Mouse (Mus musculus) myocyte (in vitro differentiated cells): ENCODE measurements around the gene Synj2. TPM values are rescaled to one million over a fixed set of nuclear protein-coding genes. Genes with fewer than 3 reads are reported as not detected.

Source experiments
- H3K27me3 ChIP-seq: one replicate; pipeline ENCODE4 v1.6.1; 2011; ENCODE audit not compliant: control insufficient read depth, insufficient read depth, insufficient read length
- H3K36me3 ChIP-seq: one replicate; pipeline ENCODE4 v1.6.1; 2011; ENCODE audit not compliant: control insufficient read depth, insufficient read depth
- H3K4me2 ChIP-seq: one replicate; pipeline ENCODE4 v1.6.1; 2011; ENCODE audit warnings: low read depth, control low read depth
- H3K4me3 ChIP-seq: one replicate; pipeline ENCODE4 v1.5.1; 2011; ENCODE audit warnings: mild to moderate bottlenecking, control low read depth, moderate library complexity
- H3K79me2 ChIP-seq: one replicate; pipeline ENCODE4 v1.6.1; 2011; ENCODE audit not compliant: control insufficient read depth, insufficient read depth
- H3ac ChIP-seq: one replicate; pipeline ENCODE4 v1.6.1; 2011; ENCODE audit not compliant: control insufficient read depth, insufficient read length
- CEBPB ChIP-seq: IDR thresholded peaks from 2 replicates; pipeline ENCODE4 v1.6.1; 2011; ENCODE audit warnings: mild to moderate bottlenecking, moderate library complexity; ENCODE audit not compliant: poor library complexity, insufficient read depth, severe bottlenecking
- E2F4 ChIP-seq: IDR thresholded peaks from one replicate; pipeline ENCODE4 v1.6.1; 2011; ENCODE audit warnings: mild to moderate bottlenecking, control low read depth, moderate library complexity; ENCODE audit not compliant: insufficient read depth
- MAX ChIP-seq: IDR thresholded peaks from one replicate; pipeline ENCODE4 v1.6.1; 2011; ENCODE audit warnings: low read depth, mild to moderate bottlenecking, control low read depth
- MYOD1 ChIP-seq, 3 experiments: IDR thresholded peaks; one replicate each; pipeline ENCODE4 v1.6.1; 2011; ENCODE audit warnings: control low read depth in 2 of 3, low read depth in 2 of 3, mild to moderate bottlenecking in 2 of 3, moderate library complexity in 1 of 3; ENCODE audit not compliant: insufficient read length in 2 of 3, control insufficient read depth in 1 of 3
- MYOG ChIP-seq, 3 experiments: IDR thresholded peaks; one replicate each; pipeline ENCODE4 v1.6.1; 2011; ENCODE audit warnings: control low read depth in 2 of 3, low read depth in 2 of 3, mild to moderate bottlenecking in 2 of 3; ENCODE audit not compliant: insufficient read length in 2 of 3, control insufficient read depth in 1 of 3, insufficient read depth in 1 of 3
- POLR2A ChIP-seq: IDR thresholded peaks from one replicate; pipeline ENCODE4 v1.6.1; 2011; ENCODE audit warnings: low read depth, mild to moderate bottlenecking, control low read depth, moderate library complexity; ENCODE audit not compliant: insufficient read length
- POLR2AphosphoS2 ChIP-seq: IDR thresholded peaks from one replicate; pipeline ENCODE4 v1.6.1; 2011; ENCODE audit warnings: low read depth, control low read depth; ENCODE audit not compliant: insufficient read length
- REST ChIP-seq: IDR thresholded peaks from one replicate; pipeline ENCODE4 v1.6.1; 2011; ENCODE audit warnings: mild to moderate bottlenecking, control low read depth, moderate library complexity; ENCODE audit not compliant: insufficient read depth, insufficient read length
- SRF ChIP-seq: IDR thresholded peaks from one replicate; pipeline ENCODE4 v1.6.1; 2011; ENCODE audit warnings: low read depth; ENCODE audit not compliant: control insufficient read depth, insufficient read length
- TCF12 ChIP-seq: IDR thresholded peaks from one replicate; pipeline ENCODE4 v1.6.1; 2011; ENCODE audit warnings: mild to moderate bottlenecking, control low read depth; ENCODE audit not compliant: poor library complexity, insufficient read depth, severe bottlenecking
- TCF3 ChIP-seq: IDR thresholded peaks from one replicate; pipeline ENCODE4 v1.6.1; 2011; ENCODE audit warnings: low read depth, control low read depth; ENCODE audit not compliant: insufficient read length
- USF1 ChIP-seq: IDR thresholded peaks from one replicate; pipeline ENCODE4 v1.6.1; 2011; ENCODE audit warnings: low read depth, mild to moderate bottlenecking, control low read depth, moderate library complexity
- polyA plus RNA-seq: library from polyadenylated mRNA; unstranded; fragments of >200 nt; fragmentation: generic; extraction: Trizol; gene quantifications from one replicate; pipeline ENCODE4 v1.2.1, GENCODE M21; 2012; ENCODE audit warnings: missing spikeins

The Synj2 gene
- polyA plus RNA-seq, 1 experiment, result 32.1 TPM

GRCm38 (mm10) chr17:5896066-5896465 is 45.0 kb upstream of the Synj2 start:
- peaks cover 22% of the 10 kb centered on the region for H3K36me3 ChIP-seq
- no peaks in the 10 kb centered on the region for H3K27me3 ChIP-seq
- H3ac ChIP-seq, result no peak overlapping the region
- no peak overlapping the region for H3K4me2 ChIP-seq
- no peak overlapping the region for H3K4me3 ChIP-seq
- no peaks in the 10 kb centered on the region for H3K79me2 ChIP-seq
- TF ChIP-seq TCF3 (no peak), MYOG (IDR thresholded peaks at IDR 0.05; ENCODE audit: control insufficient read depth in 1 of 3, insufficient read depth in 1 of 3, insufficient read length in 2 of 3, low read depth in 2 of 3) (no peak), SRF (no peak), TCF12 (no peak), MYOD1 (IDR thresholded peaks at IDR 0.05; ENCODE audit: control insufficient read depth in 1 of 3, insufficient read length in 2 of 3, low read depth in 2 of 3) (no peak), USF1 (no peak), REST (no peak), POLR2AphosphoS2 (no peak), MAX (no peak), POLR2A (no peak), CEBPB (no peak), E2F4 (no peak)

GRCm38 (mm10) chr17:5896607-5897006 is 44.5 kb upstream of the Synj2 start:
- Histone ChIP-seq H3K36me3 (peaks cover 16% of the 10 kb centered on the region), H3K79me2 (no peaks in the 10 kb centered on the region), H3K4me3 (no peak overlapping the region), H3K27me3 (no peaks in the 10 kb centered on the region), H3ac (no peak overlapping the region), H3K4me2 (no peak overlapping the region)
- TF ChIP-seq REST (no peak), CEBPB (no peak), SRF (no peak), POLR2A (no peak), TCF3 (no peak), MYOD1 (IDR thresholded peaks at IDR 0.05; ENCODE audit: control insufficient read depth in 1 of 3, insufficient read length in 2 of 3, low read depth in 2 of 3) (no peak), POLR2AphosphoS2 (no peak), MAX (no peak), E2F4 (no peak), MYOG (IDR thresholded peaks at IDR 0.05; ENCODE audit: control insufficient read depth in 1 of 3, insufficient read depth in 1 of 3, insufficient read length in 2 of 3, low read depth in 2 of 3) (no peak), TCF12 (no peak), USF1 (no peak)

GRCm38 (mm10) chr17:5897326-5898200 is 43.5 kb upstream of the Synj2 start:
- Histone ChIP-seq H3K27me3 (no peaks in the 10 kb centered on the region), H3K79me2 (no peaks in the 10 kb centered on the region), H3K4me3 (no peak overlapping the region), H3K36me3 (peaks cover 16% of the 10 kb centered on the region), H3ac (no peak overlapping the region), H3K4me2 (no peak overlapping the region)
- TF ChIP-seq POLR2AphosphoS2, result no peak
- TF ChIP-seq CEBPB, result no peak
- TF ChIP-seq REST, result no peak
- TF ChIP-seq POLR2A, result no peak

GRCm38 (mm10) chr17:5899251-5899650 is 41.8 kb upstream of the Synj2 start:
- Histone ChIP-seq H3K79me2 (no peaks in the 10 kb centered on the region), H3ac (no peak overlapping the region), H3K4me3 (no peak overlapping the region), H3K27me3 (no peaks in the 10 kb centered on the region), H3K36me3 (peaks cover 14% of the 10 kb centered on the region), H3K4me2 (no peak overlapping the region)
- no peak for TF ChIP-seq POLR2AphosphoS2
- TF ChIP-seq SRF, result no peak
- no peak for TF ChIP-seq MAX
- TF ChIP-seq CEBPB, result no peak
- no peak for TF ChIP-seq MYOD1 (IDR thresholded peaks at IDR 0.05; ENCODE audit: control insufficient read depth in 1 of 3, insufficient read length in 2 of 3, low read depth in 2 of 3)
- TF ChIP-seq REST, result no peak
- no peak for TF ChIP-seq MYOG (IDR thresholded peaks at IDR 0.05; ENCODE audit: control insufficient read depth in 1 of 3, insufficient read depth in 1 of 3, insufficient read length in 2 of 3, low read depth in 2 of 3)
- TF ChIP-seq E2F4, result no peak
- TF ChIP-seq TCF12, result no peak
- TF ChIP-seq TCF3, result no peak
- TF ChIP-seq USF1, result no peak
- no peak for TF ChIP-seq POLR2A

GRCm38 (mm10) chr17:5901381-5901780 is 39.7 kb upstream of the Synj2 start:
- H3K36me3 ChIP-seq, result peaks cover 8% of the 10 kb centered on the region

More at GRCm38 (mm10) chr17:5901381-5901780, 39.7 kb upstream of the Synj2 start:
- no peaks in the 10 kb centered on the region for H3K79me2 ChIP-seq
- TF ChIP-seq REST (no peak), POLR2AphosphoS2 (no peak), TCF3 (no peak), MYOD1 (IDR thresholded peaks at IDR 0.05; ENCODE audit: control insufficient read depth in 1 of 3, insufficient read length in 2 of 3, low read depth in 2 of 3) (no peak), SRF (no peak), E2F4 (no peak), TCF12 (no peak), MAX (no peak), USF1 (no peak), MYOG (IDR thresholded peaks at IDR 0.05; ENCODE audit: control insufficient read depth in 1 of 3, insufficient read depth in 1 of 3, insufficient read length in 2 of 3, low read depth in 2 of 3) (no peak), POLR2A (no peak), CEBPB (no peak)
- no peak overlapping the region for H3ac ChIP-seq
- no peaks in the 10 kb centered on the region for H3K27me3 ChIP-seq
- no peak overlapping the region for H3K4me2 ChIP-seq
- no peak overlapping the region for H3K4me3 ChIP-seq
